9 mouse cellular contexts compared by ENCODE assay signal in the genomic region with DNA sequence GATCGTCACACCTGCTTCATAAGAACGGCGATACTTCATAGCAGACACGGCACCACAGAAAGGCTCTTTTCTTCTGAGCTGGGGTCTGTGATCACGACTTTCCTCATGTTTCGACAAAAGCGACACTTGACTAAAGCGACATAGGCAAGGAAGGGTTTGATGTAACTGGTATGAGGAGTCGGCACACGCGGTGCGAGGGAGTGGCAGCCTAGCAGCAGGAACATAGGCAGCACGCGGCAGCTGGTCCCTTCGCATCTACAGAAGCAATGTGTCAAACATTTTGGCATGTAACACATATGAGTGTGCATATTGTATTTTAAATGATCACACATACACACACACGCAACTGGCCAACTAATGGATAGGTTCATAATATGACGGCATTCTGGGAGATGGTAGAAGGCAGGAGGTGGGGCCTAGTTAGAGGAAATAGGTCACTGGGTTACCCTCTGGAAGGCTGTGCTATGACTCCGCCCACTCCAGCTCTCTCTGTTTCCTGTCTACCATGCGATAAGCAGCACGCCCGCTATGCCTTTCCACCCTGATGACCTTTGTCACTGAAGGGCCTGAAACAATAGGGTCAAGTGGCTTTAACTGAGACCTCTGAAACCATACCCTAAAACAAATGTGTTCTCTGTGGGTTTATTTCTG.
DNase-seq lines count a peak whose midpoint lies in the region; ATAC-seq and TF ChIP-seq lines count a peak whose summit lies in the region.
"Had no signal": no experiment of that assay in that cellular context is flagged by ENCODE, and none has a peak within 500 bp of the region (broad histone marks: within the 10 kb centered on the region; RNA-seq: fewer than 3 reads in every experiment).

No protein-coding gene starts in this region.

- peak; percentile 29; the same call in 1 of the 2 replicates for ATAC-seq in forebrain, postnatal 0 days
- no peak for ATAC-seq in forebrain, embryonic 12.5 days (ENCODE audit: low FRiP score)
- peak; percentile 98 for ATAC-seq in megakaryocyte progenitor cell, adult 5-6 weeks (replicated peaks; ENCODE audit: poor library complexity)

- no peaks in the 10 kb centered on the region for H3K36me3 ChIP-seq in forebrain, postnatal 0 days (ENCODE audit: insufficient read depth)
- no peaks in the 10 kb centered on the region for H3K36me3 ChIP-seq in forebrain, embryonic 12.5 days (replicated peaks)

- no peaks in the 10 kb centered on the region for H3K9me3 ChIP-seq in forebrain, postnatal 0 days (ENCODE audit: low read length)
- H3K9me3 ChIP-seq in forebrain, embryonic 12.5 days = no peaks in the 10 kb centered on the region

- no peak for TF ChIP-seq CTCF in forebrain, postnatal 0 days (IDR thresholded peaks at IDR 0.05; ENCODE audit: low read depth)

- H3K4me1 ChIP-seq in forebrain, postnatal 0 days (ENCODE audit: insufficient read depth) = no peaks in the 10 kb centered on the region
- no peaks in the 10 kb centered on the region for H3K4me1 ChIP-seq in forebrain, embryonic 12.5 days

- no peak overlapping the region for H3K9ac ChIP-seq in forebrain, postnatal 0 days
- H3K9ac ChIP-seq in forebrain, embryonic 12.5 days = no peak overlapping the region

- H3K4me2 ChIP-seq in forebrain, postnatal 0 days (ENCODE audit: low read depth) = no peak overlapping the region
- H3K4me2 ChIP-seq in forebrain, embryonic 12.5 days = no peak overlapping the region

- H3K27ac ChIP-seq in forebrain, postnatal 0 days (ENCODE audit: low read depth, low read length) = no peak overlapping the region
- no peak overlapping the region for H3K27ac ChIP-seq in forebrain, embryonic 12.5 days

- 82% methylated on average over 21 of the region's 21 CpGs for WGBS in forebrain, postnatal 0 days
- WGBS in forebrain, embryonic 12.5 days = 81% methylated on average over 21 of the region's 21 CpGs

- no peak for DNase-seq in forebrain, postnatal 0 days
- DNase-seq in 416B (ENCODE audit: low read depth) = peak; percentile 39
- peak; percentile 51 for DNase-seq in c-Kit-positive CD71-positive TER-119-positive erythroid progenitor cells, embryonic 14.5 days (ENCODE audit: low spot score)
- no peak for DNase-seq in gastrocnemius, postnatal 10 days
- no peak for DNase-seq in cerebellum, adult 8-10 months
- DNase-seq in adrenal gland, adult (ENCODE audit: inconsistent age in 2 of 2, low spot score in 1 of 2) = no peak
- DNase-seq: cerebellum, adult 11-12 months had no signal

- no peak overlapping the region for H3K4me3 ChIP-seq in forebrain, postnatal 0 days (ENCODE audit: low read depth, low read length)
- no peak overlapping the region for H3K4me3 ChIP-seq in forebrain, embryonic 12.5 days (replicated peaks)

- no peaks in the 10 kb centered on the region for H3K27me3 ChIP-seq in forebrain, postnatal 0 days (ENCODE audit: insufficient read depth, low read length)
- no peaks in the 10 kb centered on the region for H3K27me3 ChIP-seq in forebrain, embryonic 12.5 days

Comparison
In these comparisons a context has a peak if more than half of its experiments do, and no peak if none do; other contexts are left out.
1. DNase-seq: peak in 416B (single experiment) and c-Kit-positive CD71-positive TER-119-positive erythroid progenitor cells, embryonic 14.5 days (single experiment); none in forebrain, postnatal 0 days (single experiment), gastrocnemius, postnatal 10 days (single experiment), cerebellum, adult 8-10 months (single experiment) and adrenal gland, adult (0 of 2).